Comparison of ENCODE assay signal across 17 mouse cellular contexts in the genomic region with DNA sequence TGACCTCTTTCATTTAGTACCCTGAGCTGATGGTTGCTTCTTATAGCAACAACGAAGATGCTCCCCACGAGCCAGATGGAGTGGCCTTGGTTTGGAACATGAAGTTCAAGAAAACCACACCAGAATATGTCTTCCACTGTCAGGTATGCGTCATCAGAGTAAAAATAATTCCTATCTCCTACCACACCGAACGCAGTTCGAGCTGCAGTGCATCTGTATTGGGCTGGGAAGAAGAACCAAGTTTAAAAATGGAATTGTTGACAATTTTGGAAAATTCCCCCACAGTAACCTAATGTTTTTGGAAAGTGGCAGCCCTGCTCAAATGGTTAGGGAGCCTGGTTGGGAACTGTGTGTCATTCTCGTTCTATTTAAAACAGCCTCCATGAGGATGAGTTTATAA.
"Had no signal": no experiment of that assay in that cellular context is flagged by ENCODE, and none has a peak within 500 bp of the region (broad histone marks: within the 10 kb centered on the region; RNA-seq: fewer than 3 reads in every experiment).

No protein-coding gene starts in this region.

- ATAC-seq: hindbrain, embryonic 16.5 days; inflammation-experienced regulatory T-cells, adult 6 months; intestine, embryonic 15.5 days; intestine, postnatal 0 days had no signal

- DNase-seq: gastrocnemius, adult 2 months; gastrocnemius, postnatal 14 days; gastrocnemius, postnatal 36 days; heart, adult 11 months; heart, postnatal 10 days; heart, postnatal 4 days; kidney, adult 18-20 months; kidney, adult 8-10 months; kidney, postnatal 10 days; kidney, postnatal 25 days; kidney, postnatal 4 days; liver; liver, embryonic 13.5 days had no signal
